Mouse (Mus musculus): ENCODE measurements around the gene Mettl7a2. TPM values are rescaled to one million over a fixed set of nuclear protein-coding genes. Genes with fewer than 3 reads are reported as not detected.

The Mettl7a2 gene
- total RNA-seq, 2 experiments from 2014 or later: 0.36 to 0.82 TPM

DNA sequence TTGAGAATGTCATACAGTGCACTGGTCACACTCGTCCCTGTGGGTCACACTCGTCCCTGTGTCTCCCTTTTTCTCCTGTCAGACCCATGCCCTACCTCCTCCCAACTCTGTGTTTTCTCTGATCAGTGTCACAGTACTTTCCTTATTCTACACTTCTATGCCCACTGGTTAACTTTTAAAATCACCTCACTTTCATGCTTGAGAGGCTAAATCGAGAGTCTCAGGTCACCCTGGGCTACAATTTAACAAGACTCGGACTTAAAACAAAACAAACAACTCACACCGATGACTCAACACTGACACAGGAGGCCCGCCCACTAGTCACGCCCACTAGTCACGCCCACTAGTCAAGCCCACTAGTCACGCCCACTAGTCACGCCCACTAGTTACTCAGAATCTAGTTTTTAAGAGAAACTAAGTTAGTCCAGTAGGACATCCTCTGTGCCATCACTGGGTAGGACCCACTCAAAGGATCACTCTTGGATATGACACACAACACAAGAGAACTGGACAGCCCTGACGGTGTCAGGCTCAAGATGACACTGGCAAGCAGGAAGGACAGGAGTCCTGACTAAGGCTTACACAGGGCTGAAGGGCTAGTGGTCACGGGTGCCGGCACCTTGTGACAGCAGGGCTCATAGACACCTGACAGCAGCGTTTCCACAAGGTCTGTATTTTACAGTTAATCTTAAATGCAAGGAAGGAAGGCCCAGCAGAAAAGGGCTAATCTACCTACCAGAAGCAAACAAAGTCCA, 58.1 kb downstream of the Mettl7a2 start:
- no peak for TF ChIP-seq CTCF (IDR thresholded peaks at IDR 0.05)
- no peak overlapping the region for H3K4me3 ChIP-seq
- DNase-seq: peak; percentile 48
- no peak overlapping the region; the same call in 1 of the 2 replicates for H3K27ac ChIP-seq
- intact Hi-C loops (cut with DNase I): no loop called here

Other genes starting within 250 kb of the Mettl7a2 start
- 10 to 100 TPM; 55.4 to 56.6 TPM for gene Atf1, start 125.4 kb upstream of the Mettl7a2 start, total RNA-seq (2021)
- not detected for gene Tmprss12, start 72.4 kb upstream of the Mettl7a2 start, total RNA-seq (2021)
- 10 to 100 TPM; 33.4 to 38.9 TPM for gene Mettl7a1, start 49.1 kb upstream of the Mettl7a2 start, total RNA-seq (2021)
- under 1 TPM; 0.31 to 0.54 TPM for gene Mettl7a3, start 18.3 kb upstream of the Mettl7a2 start, total RNA-seq (2021)
- not detected for gene Methig1, start 51 bp upstream of the Mettl7a2 start, total RNA-seq (2021)
- not detected for gene Higd1c, start 11.3 kb downstream of the Mettl7a2 start, total RNA-seq (2021)
- not detected for gene Gm5475, start 68.9 kb downstream of the Mettl7a2 start, total RNA-seq (2021)
- gene Slc11a2, start 71.9 kb downstream of the Mettl7a2 start, total RNA-seq (2021): 10 to 100 TPM; 38.4 to 52.0 TPM
- gene Letmd1, start 115.8 kb downstream of the Mettl7a2 start, total RNA-seq (2021): 1 to 10 TPM; 8.8 to 10.0 TPM
- 1 to 10 TPM; 2.8 to 3.0 TPM for gene Csrnp2, start 142.3 kb downstream of the Mettl7a2 start, total RNA-seq (2021)
- gene Tfcp2, start 198.8 kb downstream of the Mettl7a2 start, total RNA-seq (2021): 10 to 100 TPM; 11.6 to 12.6 TPM
- 10 to 100 TPM; 12.9 to 13.1 TPM for gene Pou6f1, start 246.8 kb downstream of the Mettl7a2 start, total RNA-seq (2021)

All from gastrocnemius, adult 2 months (tissue).